Mouse (Mus musculus) mesoderm, embryonic 11.5 days (tissue): Measurements from ENCODE around the gene Trpv4.
A peak's percentile ranks its signal among the peaks of the same experiment; 100 is the strongest.

ENCODE experiments used
- DNase-seq: peaks from one replicate; pipeline ENCODE4 v3.0.0-alpha.2; 2012; ENCODE audit warnings: low read depth, low spot score

Trpv4 gene

GRCm38 (mm10) chr5:114658255-114658654 is at the start of gene Trpv4:
Trpv4 (minus strand) TSS chr5:114658421.
- no peak for DNase-seq

- DNase-seq, result peak; percentile 97
These were observed 49.2 kb upstream of the Trpv4 start, which contains the start of gene Tchp for GRCm38 (mm10) chr5:114707265-114708068. Tchp (plus strand) TSS chr5:114707760.

- DNase-seq, result peak; percentile 42
These were observed 44.5 kb upstream of the Trpv4 start for GRCm38 (mm10) chr5:114702403-114703392.

GRCm38 (mm10) chr5:114699015-114699414 is 40.8 kb upstream of the Trpv4 start:
- no peak for DNase-seq

- no peak for DNase-seq
These were observed 40.0 kb upstream of the Trpv4 start for GRCm38 (mm10) chr5:114698044-114698746.

GRCm38 (mm10) chr5:114696939-114697338 is 38.7 kb upstream of the Trpv4 start:
- DNase-seq, result no peak

- no peak for DNase-seq
These were observed 37.6 kb upstream of the Trpv4 start for GRCm38 (mm10) chr5:114695775-114696174.

GRCm38 (mm10) chr5:114690633-114691567 is 32.7 kb upstream of the Trpv4 start, which contains the start of gene Gltp:
Gltp (minus strand) TSS chr5:114690984.
- peak; percentile 91 for DNase-seq

GRCm38 (mm10) chr5:114689700-114690366 is 31.6 kb upstream of the Trpv4 start:
- DNase-seq, result no peak

- DNase-seq, result no peak
These were observed 30.5 kb upstream of the Trpv4 start for GRCm38 (mm10) chr5:114688703-114689102.

- DNase-seq, result no peak
These were observed 29.7 kb upstream of the Trpv4 start for GRCm38 (mm10) chr5:114687901-114688300.

GRCm38 (mm10) chr5:114686726-114687210 is 28.5 kb upstream of the Trpv4 start:
- DNase-seq, result no peak

GRCm38 (mm10) chr5:114685986-114686385 is 27.8 kb upstream of the Trpv4 start:
- no peak for DNase-seq

- no peak for DNase-seq
These were observed 23.5 kb upstream of the Trpv4 start for GRCm38 (mm10) chr5:114681717-114682116.

- no peak for DNase-seq
These were observed 22.6 kb upstream of the Trpv4 start for GRCm38 (mm10) chr5:114680676-114681285.

GRCm38 (mm10) chr5:114679841-114680591 is 21.8 kb upstream of the Trpv4 start:
- DNase-seq, result no peak

- DNase-seq, result no peak
These were observed 16.4 kb upstream of the Trpv4 start for GRCm38 (mm10) chr5:114674594-114674993.

GRCm38 (mm10) chr5:114673114-114673513 is 14.9 kb upstream of the Trpv4 start:
- DNase-seq, result no peak
